Mouse (Mus musculus): ENCODE data around the gene Smcp. TPM values are rescaled to one million over a fixed set of nuclear protein-coding genes. Genes with fewer than 3 reads are reported as not detected.

Smcp gene
- not detected in 2 replicates for polyA plus RNA-seq (2014; fragmentation: Nextera tagmentation; extraction: Ambion mirVana)

GRCm38 (mm10) chr3:92588858-92589257 lies at the start of gene Smcp:
Smcp (minus strand) TSS chr3:92588997.
- H3K27ac ChIP-seq (ENCODE audit: low read depth, low read length): no peak within 1 kb of the TSS
- no peaks in the 10 kb centered on the region for H3K36me3 ChIP-seq (ENCODE audit: control insufficient read depth, insufficient read depth, low read length)
- no peaks in the 10 kb centered on the region for H3K4me1 ChIP-seq (replicated peaks; ENCODE audit: control insufficient read depth, insufficient read depth, low read length)
- H3K4me2 ChIP-seq (replicated peaks; ENCODE audit: low read depth, low read length): no peak within 1 kb of the TSS
- ATAC-seq (ENCODE audit: low FRiP score) (no peak), DNase-seq (ENCODE audit: low spot score) (no peak)
- H3K27me3 ChIP-seq (ENCODE audit: control insufficient read depth, insufficient read depth, low read length): no peaks in the 10 kb centered on the region
- no peaks in the 10 kb centered on the region for H3K9me3 ChIP-seq (ENCODE audit: control insufficient read depth, low read length)
- WGBS: 75% methylated on average over 1 of the region's 1 CpGs
- H3K9ac ChIP-seq (ENCODE audit: low read depth, low read length): no peak within 1 kb of the TSS
- H3K4me3 ChIP-seq (ENCODE audit: low read depth, low read length): no peak within 1 kb of the TSS

- Histone ChIP-seq H3K9ac (ENCODE audit: low read depth, low read length) (no peak overlapping the region), H3K36me3 (ENCODE audit: control insufficient read depth, insufficient read depth, low read length) (no peaks in the 10 kb centered on the region), H3K4me2 (replicated peaks; ENCODE audit: low read depth, low read length) (no peak overlapping the region), H3K9me3 (ENCODE audit: control insufficient read depth, low read length) (no peaks in the 10 kb centered on the region), H3K4me3 (ENCODE audit: low read depth, low read length) (no peak overlapping the region), H3K27ac (ENCODE audit: low read depth, low read length) (no peak overlapping the region), H3K4me1 (replicated peaks; ENCODE audit: control insufficient read depth, insufficient read depth, low read length) (no peaks in the 10 kb centered on the region), H3K27me3 (ENCODE audit: control insufficient read depth, insufficient read depth, low read length) (no peaks in the 10 kb centered on the region)
- ATAC-seq (ENCODE audit: low FRiP score) (no peak), DNase-seq (ENCODE audit: low spot score) (no peak)
- WGBS: 80% methylated on average over 3 of the region's 3 CpGs
Observed at GRCm38 (mm10) chr3:92638653-92638991, 49.8 kb upstream of the Smcp start.

GRCm38 (mm10) chr3:92637745-92638652 lies 49.2 kb upstream of the Smcp start:
- Histone ChIP-seq H3K4me2 (replicated peaks; ENCODE audit: low read depth, low read length) (no peak overlapping the region), H3K9me3 (ENCODE audit: control insufficient read depth, low read length) (no peaks in the 10 kb centered on the region), H3K4me3 (ENCODE audit: low read depth, low read length) (no peak overlapping the region), H3K27me3 (ENCODE audit: control insufficient read depth, insufficient read depth, low read length) (no peaks in the 10 kb centered on the region), H3K27ac (ENCODE audit: low read depth, low read length) (no peak overlapping the region), H3K36me3 (ENCODE audit: control insufficient read depth, insufficient read depth, low read length) (no peaks in the 10 kb centered on the region), H3K4me1 (replicated peaks; ENCODE audit: control insufficient read depth, insufficient read depth, low read length) (no peaks in the 10 kb centered on the region), H3K9ac (ENCODE audit: low read depth, low read length) (no peak overlapping the region)
- 56% methylated on average over 1 of the region's 1 CpGs for WGBS
- no peak for DNase-seq (ENCODE audit: low spot score)
- ATAC-seq (ENCODE audit: low FRiP score): no peak

GRCm38 (mm10) chr3:92621560-92621959 lies 32.8 kb upstream of the Smcp start, which contains the start of gene Lce6a:
Lce6a (minus strand) TSS chr3:92621660.
- no peak within 1 kb of the TSS for H3K4me2 ChIP-seq (replicated peaks; ENCODE audit: low read depth, low read length)
- DNase-seq (ENCODE audit: low spot score) (no peak), ATAC-seq (ENCODE audit: low FRiP score) (no peak)
- H3K4me1 ChIP-seq (replicated peaks; ENCODE audit: control insufficient read depth, insufficient read depth, low read length): no peaks in the 10 kb centered on the region
- no peak within 1 kb of the TSS for H3K9ac ChIP-seq (ENCODE audit: low read depth, low read length)
- 86% methylated on average over 2 of the region's 2 CpGs for WGBS
- H3K27me3 ChIP-seq (ENCODE audit: control insufficient read depth, insufficient read depth, low read length): no peaks in the 10 kb centered on the region
- H3K36me3 ChIP-seq (ENCODE audit: control insufficient read depth, insufficient read depth, low read length): no peaks in the 10 kb centered on the region
- H3K9me3 ChIP-seq (ENCODE audit: control insufficient read depth, low read length): no peaks in the 10 kb centered on the region
- no peak within 1 kb of the TSS for H3K4me3 ChIP-seq (ENCODE audit: low read depth, low read length)
- H3K27ac ChIP-seq (ENCODE audit: low read depth, low read length): no peak within 1 kb of the TSS

GRCm38 (mm10) chr3:92609804-92610203 lies 21.0 kb upstream of the Smcp start:
- Histone ChIP-seq H3K27me3 (ENCODE audit: control insufficient read depth, insufficient read depth, low read length) (no peaks in the 10 kb centered on the region), H3K4me1 (replicated peaks; ENCODE audit: control insufficient read depth, insufficient read depth, low read length) (no peaks in the 10 kb centered on the region), H3K27ac (ENCODE audit: low read depth, low read length) (no peak overlapping the region), H3K36me3 (ENCODE audit: control insufficient read depth, insufficient read depth, low read length) (no peaks in the 10 kb centered on the region), H3K4me3 (ENCODE audit: low read depth, low read length) (no peak overlapping the region), H3K9ac (ENCODE audit: low read depth, low read length) (no peak overlapping the region), H3K9me3 (ENCODE audit: control insufficient read depth, low read length) (no peaks in the 10 kb centered on the region), H3K4me2 (replicated peaks; ENCODE audit: low read depth, low read length) (no peak overlapping the region)
- 83% methylated on average over 1 of the region's 1 CpGs for WGBS
- DNase-seq (ENCODE audit: low spot score) (no peak), ATAC-seq (ENCODE audit: low FRiP score) (no peak)

GRCm38 (mm10) chr3:92607392-92607791 lies 18.6 kb upstream of the Smcp start, which contains the start of gene 2210017I01Rik:
2210017I01Rik (minus strand) TSS chr3:92607492.
- no peak for DNase-seq (ENCODE audit: low spot score)
- no peak for ATAC-seq (ENCODE audit: low FRiP score)
- Histone ChIP-seq H3K36me3 (ENCODE audit: control insufficient read depth, insufficient read depth, low read length) (no peaks in the 10 kb centered on the region), H3K9ac (ENCODE audit: low read depth, low read length) (no peak within 1 kb of the TSS), H3K27me3 (ENCODE audit: control insufficient read depth, insufficient read depth, low read length) (no peaks in the 10 kb centered on the region), H3K4me1 (replicated peaks; ENCODE audit: control insufficient read depth, insufficient read depth, low read length) (no peaks in the 10 kb centered on the region), H3K9me3 (ENCODE audit: control insufficient read depth, low read length) (no peaks in the 10 kb centered on the region), H3K4me3 (ENCODE audit: low read depth, low read length) (no peak within 1 kb of the TSS), H3K27ac (ENCODE audit: low read depth, low read length) (no peak within 1 kb of the TSS), H3K4me2 (replicated peaks; ENCODE audit: low read depth, low read length) (no peak within 1 kb of the TSS)

GRCm38 (mm10) chr3:92602169-92602568 lies 13.4 kb upstream of the Smcp start:
- peak; percentile 34 for DNase-seq (ENCODE audit: low spot score)
- Histone ChIP-seq H3K4me2 (replicated peaks; ENCODE audit: low read depth, low read length) (no peak overlapping the region), H3K9me3 (ENCODE audit: control insufficient read depth, low read length) (no peaks in the 10 kb centered on the region), H3K27ac (ENCODE audit: low read depth, low read length) (no peak overlapping the region), H3K27me3 (ENCODE audit: control insufficient read depth, insufficient read depth, low read length) (no peaks in the 10 kb centered on the region), H3K9ac (ENCODE audit: low read depth, low read length) (no peak overlapping the region), H3K36me3 (ENCODE audit: control insufficient read depth, insufficient read depth, low read length) (no peaks in the 10 kb centered on the region), H3K4me1 (replicated peaks; ENCODE audit: control insufficient read depth, insufficient read depth, low read length) (no peaks in the 10 kb centered on the region), H3K4me3 (ENCODE audit: low read depth, low read length) (no peak overlapping the region)
- no peak for ATAC-seq (ENCODE audit: low FRiP score)
- WGBS: 38% methylated on average over 1 of the region's 1 CpGs

- 63% methylated on average over 1 of the region's 1 CpGs for WGBS
- Histone ChIP-seq H3K36me3 (ENCODE audit: control insufficient read depth, insufficient read depth, low read length) (no peaks in the 10 kb centered on the region), H3K4me3 (ENCODE audit: low read depth, low read length) (no peak overlapping the region), H3K27ac (ENCODE audit: low read depth, low read length) (no peak overlapping the region), H3K27me3 (ENCODE audit: control insufficient read depth, insufficient read depth, low read length) (no peaks in the 10 kb centered on the region), H3K9ac (ENCODE audit: low read depth, low read length) (no peak overlapping the region), H3K4me2 (replicated peaks; ENCODE audit: low read depth, low read length) (no peak overlapping the region), H3K4me1 (replicated peaks; ENCODE audit: control insufficient read depth, insufficient read depth, low read length) (no peaks in the 10 kb centered on the region), H3K9me3 (ENCODE audit: control insufficient read depth, low read length) (no peaks in the 10 kb centered on the region)
- ATAC-seq (ENCODE audit: low FRiP score) (no peak), DNase-seq (ENCODE audit: low spot score) (no peak)
Observed at GRCm38 (mm10) chr3:92600456-92600855, 11.7 kb upstream of the Smcp start.

- no peak overlapping the region for H3K27ac ChIP-seq (ENCODE audit: low read depth, low read length)
- H3K4me1 ChIP-seq (replicated peaks; ENCODE audit: control insufficient read depth, insufficient read depth, low read length): no peaks in the 10 kb centered on the region
- H3K36me3 ChIP-seq (ENCODE audit: control insufficient read depth, insufficient read depth, low read length): no peaks in the 10 kb centered on the region
- ATAC-seq (ENCODE audit: low FRiP score) (no peak), DNase-seq (ENCODE audit: low spot score) (no peak)
- no peak overlapping the region for H3K4me3 ChIP-seq (ENCODE audit: low read depth, low read length)
- no peaks in the 10 kb centered on the region for H3K27me3 ChIP-seq (ENCODE audit: control insufficient read depth, insufficient read depth, low read length)
- no peak overlapping the region for H3K4me2 ChIP-seq (replicated peaks; ENCODE audit: low read depth, low read length)
- no peaks in the 10 kb centered on the region for H3K9me3 ChIP-seq (ENCODE audit: control insufficient read depth, low read length)
- no peak overlapping the region for H3K9ac ChIP-seq (ENCODE audit: low read depth, low read length)
Observed at GRCm38 (mm10) chr3:92599973-92600372, 11.2 kb upstream of the Smcp start.
